Mouse (Mus musculus) neural tube, embryonic 15.5 days (tissue): Measurements from ENCODE around the gene Cpped1. TPM values are rescaled to one million over a fixed set of nuclear protein-coding genes. Genes with fewer than 3 reads are reported as not detected.

Experiments
- ATAC-seq: fragments of 200-750 bp; cut with Nextera tagmentation; 2 replicates; pipeline ENCODE4 v1.8.0; 2017; ENCODE audit warnings: mild to moderate bottlenecking, moderate TSS enrichment, moderate library complexity; ENCODE audit not compliant: low FRiP score
- H3K27ac ChIP-seq: fragments of 300-500 bp; sonication (generic); replicated peaks from 2 replicates; pipeline ENCODE4 v1.5.1; 2015; ENCODE audit warnings: mild to moderate bottlenecking, inconsistent platforms
- H3K27me3 ChIP-seq: fragments of 300-500 bp; sonication (generic); replicated peaks from 2 replicates; pipeline ENCODE4 v1.6.1; 2015; ENCODE audit warnings: inconsistent platforms
- H3K36me3 ChIP-seq: fragments of 300-500 bp; sonication (generic); 2 replicates; pipeline ENCODE4 v1.6.1; 2015; ENCODE audit warnings: inconsistent platforms
- H3K4me1 ChIP-seq: fragments of 300-500 bp; sonication (generic); 2 replicates; pipeline ENCODE4 v1.6.1; 2015; ENCODE audit warnings: inconsistent platforms
- H3K4me2 ChIP-seq: fragments of 300-500 bp; sonication (generic); 2 replicates; pipeline ENCODE4 v1.6.1; 2015; ENCODE audit warnings: inconsistent platforms, mild to moderate bottlenecking, moderate library complexity
- H3K4me3 ChIP-seq: fragments of 300-500 bp; sonication (generic); replicated peaks from 2 replicates; pipeline ENCODE4 v1.5.1; 2015; ENCODE audit warnings: mild to moderate bottlenecking, inconsistent platforms
- H3K9ac ChIP-seq: fragments of 300-500 bp; sonication (generic); replicated peaks from 2 replicates; pipeline ENCODE4 v1.6.1; 2015; ENCODE audit warnings: mild to moderate bottlenecking, inconsistent platforms
- H3K9me3 ChIP-seq: fragments of 300-500 bp; sonication (generic); replicated peaks from 2 replicates; pipeline ENCODE4 v1.6.1; 2016; ENCODE audit warnings: inconsistent platforms
- WGBS: fragments of 180-500 bp; shearing (Covaris S2); methylation state at CpG from one replicate; pipeline ENCODE4 v1.1.7; 2015; ENCODE audit warnings: mixed read lengths; 5-methylcytosine and 5-hydroxymethylcytosine counted together
- polyA plus RNA-seq: library from polyadenylated mRNA; unstranded; fragments of >200 nt; fragmentation: Nextera tagmentation; extraction: Ambion mirVana; gene quantifications from 2 replicates; pipeline ENCODE4 v1.2.1, GENCODE M21; 2015

Cpped1 gene
- polyA plus RNA-seq, 1 experiment from 2014 or later: 12.8 TPM

GRCm38 (mm10) chr16:11833474-11833873, 75.8 kb downstream of the Cpped1 start:
- Histone ChIP-seq H3K36me3 (no peaks in the 10 kb centered on the region), H3K9me3 (no peaks in the 10 kb centered on the region), H3K4me2 (no peak overlapping the region), H3K27ac (no peak overlapping the region), H3K4me1 (no peaks in the 10 kb centered on the region), H3K9ac (no peak overlapping the region), H3K27me3 (no peaks in the 10 kb centered on the region), H3K4me3 (no peak overlapping the region)
- no peak for ATAC-seq
- WGBS: 65% methylated on average over 1 of the region's 1 CpGs

- 94% methylated on average over 1 of the region's 1 CpGs for WGBS
- Histone ChIP-seq H3K36me3 (no peaks in the 10 kb centered on the region), H3K27ac (no peak overlapping the region), H3K4me3 (no peak overlapping the region), H3K9ac (no peak overlapping the region), H3K4me2 (no peak overlapping the region), H3K9me3 (no peaks in the 10 kb centered on the region), H3K4me1 (peaks cover 6% of the 10 kb centered on the region), H3K27me3 (no peaks in the 10 kb centered on the region)
- ATAC-seq: no peak
Observed at GRCm38 (mm10) chr16:11828816-11829215, 80.4 kb downstream of the Cpped1 start.

GRCm38 (mm10) chr16:11824833-11825232, 84.4 kb downstream of the Cpped1 start:
- peaks cover 6% of the 10 kb centered on the region for H3K4me1 ChIP-seq
- no peaks in the 10 kb centered on the region for H3K36me3 ChIP-seq
- H3K27ac ChIP-seq: no peak overlapping the region
- H3K27me3 ChIP-seq: no peaks in the 10 kb centered on the region
- no peak overlapping the region for H3K9ac ChIP-seq
- WGBS: 66% methylated on average over 7 of the region's 7 CpGs
- ATAC-seq: no peak
- no peak overlapping the region for H3K4me2 ChIP-seq
- no peak overlapping the region for H3K4me3 ChIP-seq
- no peaks in the 10 kb centered on the region for H3K9me3 ChIP-seq

GRCm38 (mm10) chr16:11824385-11824784, 84.9 kb downstream of the Cpped1 start:
- Histone ChIP-seq H3K36me3 (no peaks in the 10 kb centered on the region), H3K4me1 (peaks cover 6% of the 10 kb centered on the region), H3K4me2 (no peak overlapping the region), H3K27ac (no peak overlapping the region), H3K27me3 (no peaks in the 10 kb centered on the region), H3K9ac (no peak overlapping the region), H3K9me3 (no peaks in the 10 kb centered on the region), H3K4me3 (no peak overlapping the region)
- ATAC-seq: no peak
- 83% methylated on average over 8 of the region's 8 CpGs for WGBS

- H3K9ac ChIP-seq: no peak overlapping the region
- H3K4me2 ChIP-seq: no peak overlapping the region
- no peaks in the 10 kb centered on the region for H3K36me3 ChIP-seq
- no peak overlapping the region for H3K27ac ChIP-seq
- WGBS: 81% methylated on average over 7 of the region's 7 CpGs
- no peaks in the 10 kb centered on the region for H3K9me3 ChIP-seq
- ATAC-seq: no peak
- H3K4me3 ChIP-seq: no peak overlapping the region
- H3K4me1 ChIP-seq: peaks cover 6% of the 10 kb centered on the region
- H3K27me3 ChIP-seq: no peaks in the 10 kb centered on the region
Observed at GRCm38 (mm10) chr16:11820791-11821190, 88.5 kb downstream of the Cpped1 start.

DNA sequence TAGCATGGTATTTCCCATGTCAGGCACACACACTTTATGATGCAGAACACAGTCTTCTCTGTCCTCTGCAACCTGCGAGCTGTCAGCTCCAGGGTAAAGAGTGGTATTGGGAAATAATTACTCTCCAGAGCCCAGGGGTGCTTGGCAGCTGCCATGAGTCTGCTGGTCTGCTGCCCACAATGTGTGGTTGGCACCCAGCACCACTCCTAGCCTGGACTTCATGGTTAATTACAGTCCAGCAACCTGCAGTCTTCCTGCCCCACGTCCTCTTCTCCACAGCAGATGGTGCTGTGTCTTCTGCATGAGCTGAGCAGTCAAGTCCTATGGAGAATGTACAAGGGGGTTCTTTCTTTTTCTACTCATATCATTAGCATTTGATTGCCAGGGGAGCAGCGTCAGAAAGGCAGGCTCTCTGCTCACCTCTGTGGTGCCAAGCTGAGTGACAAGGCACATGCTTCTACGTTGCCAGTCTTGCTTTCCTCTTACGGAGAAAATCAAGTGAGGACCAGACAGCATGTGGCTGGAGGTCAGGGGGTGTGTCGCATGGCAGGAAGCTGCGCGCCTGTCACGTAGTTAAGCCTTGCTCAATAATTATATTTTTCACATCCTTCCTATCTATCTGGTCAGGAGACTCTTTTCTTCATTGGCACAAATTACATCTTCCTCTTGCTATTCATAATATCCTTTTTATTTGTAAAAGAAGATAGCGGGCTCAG, 94.2 kb downstream of the Cpped1 start:
- 66% methylated on average over 10 of the region's 10 CpGs for WGBS
- no peaks in the 10 kb centered on the region for H3K27me3 ChIP-seq
- H3K27ac ChIP-seq: no peak overlapping the region
- H3K9me3 ChIP-seq: no peaks in the 10 kb centered on the region
- peaks cover 5% of the 10 kb centered on the region; the same call in 1 of the 2 replicates for H3K4me1 ChIP-seq
- no peak overlapping the region for H3K9ac ChIP-seq
- ATAC-seq: no peak
- no peak overlapping the region for H3K4me2 ChIP-seq
- no peaks in the 10 kb centered on the region for H3K36me3 ChIP-seq
- no peak overlapping the region for H3K4me3 ChIP-seq

- no peaks in the 10 kb centered on the region for H3K27me3 ChIP-seq
- ATAC-seq: no peak
- H3K4me1 ChIP-seq: peaks cover 5% of the 10 kb centered on the region; the same call in 1 of the 2 replicates
- no peaks in the 10 kb centered on the region for H3K9me3 ChIP-seq
- no peak overlapping the region for H3K4me3 ChIP-seq
- H3K27ac ChIP-seq: no peak overlapping the region
- H3K36me3 ChIP-seq: no peaks in the 10 kb centered on the region
- no peak overlapping the region for H3K4me2 ChIP-seq
- no peak overlapping the region for H3K9ac ChIP-seq
- 75% methylated on average over 8 of the region's 8 CpGs for WGBS
Observed at GRCm38 (mm10) chr16:11812119-11812518, 97.1 kb downstream of the Cpped1 start.

- Histone ChIP-seq H3K4me2 (no peak overlapping the region), H3K4me1 (no peaks in the 10 kb centered on the region), H3K4me3 (no peak overlapping the region), H3K9ac (no peak overlapping the region), H3K9me3 (no peaks in the 10 kb centered on the region), H3K27me3 (no peaks in the 10 kb centered on the region), H3K27ac (no peak overlapping the region), H3K36me3 (no peaks in the 10 kb centered on the region)
- WGBS: 64% methylated on average over 8 of the region's 8 CpGs
- ATAC-seq: no peak
Observed at GRCm38 (mm10) chr16:11809615-11810014, 99.6 kb downstream of the Cpped1 start.

GRCm38 (mm10) chr16:11801960-11802539, 107.2 kb downstream of the Cpped1 start:
- no peak for ATAC-seq
- H3K27ac ChIP-seq: no peak overlapping the region
- H3K9ac ChIP-seq: no peak overlapping the region
- 90% methylated on average over 7 of the region's 7 CpGs for whole genome bisulfite sequencing
- no peaks in the 10 kb centered on the region for H3K27me3 ChIP-seq
- H3K4me3 ChIP-seq: no peak overlapping the region
- H3K4me2 ChIP-seq: no peak overlapping the region
- H3K9me3 ChIP-seq: no peaks in the 10 kb centered on the region
- H3K4me1 ChIP-seq: peaks cover 2% of the 10 kb centered on the region; the same call in 1 of the 2 replicates
- H3K36me3 ChIP-seq: no peaks in the 10 kb centered on the region

DNA sequence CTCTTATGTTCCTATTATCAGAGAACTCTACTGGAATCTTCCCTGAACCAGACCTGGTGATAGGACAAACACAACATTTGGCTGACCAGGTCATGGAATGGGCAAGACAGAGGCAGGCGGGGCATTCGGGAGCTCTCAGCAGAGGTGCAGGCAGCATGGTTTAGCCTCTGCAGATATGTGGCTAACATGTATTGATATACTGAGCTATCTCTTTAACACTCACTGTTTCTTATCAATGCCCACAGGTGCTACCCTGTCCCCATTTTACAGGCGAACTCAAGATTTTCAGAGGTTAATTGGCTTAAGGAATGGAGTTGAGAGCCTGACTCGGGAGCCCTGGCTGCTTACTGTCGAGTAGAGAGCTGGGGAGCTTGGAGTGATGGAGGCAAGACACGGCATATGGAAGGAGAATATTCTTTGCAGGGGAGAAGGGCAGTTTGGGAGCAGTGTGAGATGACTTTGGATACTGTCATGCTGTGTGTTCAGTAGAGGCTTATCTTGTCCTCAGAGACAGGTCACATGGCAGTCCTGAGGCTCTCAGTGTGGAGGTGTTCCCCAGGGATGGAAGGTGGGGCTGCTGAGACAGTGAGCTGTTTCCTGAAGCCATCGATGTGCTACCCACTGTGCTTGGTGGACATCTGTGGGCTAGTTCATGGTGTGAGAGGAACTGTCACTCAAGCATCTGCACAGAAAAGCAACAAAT, 113.3 kb downstream of the Cpped1 start:
- Histone ChIP-seq H3K4me3 (no peak overlapping the region), H3K27me3 (no peaks in the 10 kb centered on the region), H3K4me1 (peaks cover under 1% of the 10 kb centered on the region; the same call in 1 of the 2 replicates), H3K9ac (no peak overlapping the region), H3K27ac (no peak overlapping the region), H3K4me2 (no peak overlapping the region), H3K9me3 (no peaks in the 10 kb centered on the region), H3K36me3 (no peaks in the 10 kb centered on the region)
- no peak for ATAC-seq
- 85% methylated on average over 7 of the region's 7 CpGs for WGBS

- H3K4me2 ChIP-seq: no peak overlapping the region
- no peak for ATAC-seq
- H3K4me3 ChIP-seq: no peak overlapping the region
- no peaks in the 10 kb centered on the region for H3K27me3 ChIP-seq
- no peaks in the 10 kb centered on the region; the same call in 1 of the 2 replicates for H3K4me1 ChIP-seq
- 63% methylated on average over 4 of the region's 4 CpGs for WGBS
- no peaks in the 10 kb centered on the region for H3K36me3 ChIP-seq
- H3K9me3 ChIP-seq: no peaks in the 10 kb centered on the region
- no peak overlapping the region for H3K9ac ChIP-seq
- no peak overlapping the region for H3K27ac ChIP-seq
Observed at GRCm38 (mm10) chr16:11794628-11795027, 114.6 kb downstream of the Cpped1 start.

DNA sequence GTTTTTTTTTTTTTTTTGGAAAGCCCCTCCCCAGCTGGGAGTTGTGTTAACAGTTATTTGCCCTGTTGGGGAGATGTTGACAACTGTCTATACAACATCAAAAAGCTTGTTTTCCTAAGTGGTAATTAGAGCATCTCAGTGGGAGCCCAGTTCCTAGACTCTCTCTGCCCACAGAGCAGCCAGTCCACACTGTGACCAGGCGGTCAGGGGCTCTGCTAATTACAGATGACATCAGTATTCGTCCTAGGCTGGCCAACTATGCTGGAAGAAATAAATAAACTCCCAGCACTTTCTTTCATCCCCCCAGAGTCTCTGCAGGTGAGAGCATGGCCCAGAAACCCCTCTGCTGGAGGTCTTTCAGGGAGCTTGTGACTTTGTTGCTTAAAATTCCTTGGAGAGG, 115.9 kb downstream of the Cpped1 start:
- no peak for ATAC-seq

More for the DNA sequence above, 115.9 kb downstream of the Cpped1 start:
- WGBS: 29% methylated on average over 2 of the region's 2 CpGs
- no peak overlapping the region for H3K4me3 ChIP-seq
- no peaks in the 10 kb centered on the region for H3K36me3 ChIP-seq
- H3K9me3 ChIP-seq: no peaks in the 10 kb centered on the region
- no peaks in the 10 kb centered on the region; the same call in 1 of the 2 replicates for H3K4me1 ChIP-seq
- H3K27me3 ChIP-seq: no peaks in the 10 kb centered on the region
- H3K4me2 ChIP-seq: no peak overlapping the region
- H3K9ac ChIP-seq: no peak overlapping the region
- no peak overlapping the region for H3K27ac ChIP-seq
